Mouse (Mus musculus): ENCODE measurements at regions not wholly inside any gene's neighbourhood (a gene's known extent, or its start where the extent isn't known, plus 50 kb on each side); places are given as distances from the start of the nearest gene placed in this dataset.

- DNase-seq (ENCODE audit: low spot score): no peak
These were observed 351.8 kb downstream of the Osr1 start for GRCm38 (mm10) chr12:9921591-9922198.

GRCm38 (mm10) chr12:9924561-9924960 lies 354.6 kb downstream of the Osr1 start:
- no peak for DNase-seq (ENCODE audit: low spot score)

GRCm38 (mm10) chr12:9934158-9934557 lies 364.2 kb downstream of the Osr1 start:
- DNase-seq (ENCODE audit: low spot score): no peak

GRCm38 (mm10) chr12:9941357-9941756 lies 371.4 kb downstream of the Osr1 start:
- DNase-seq (ENCODE audit: low spot score): no peak

GRCm38 (mm10) chr12:9941823-9942222 lies 371.9 kb downstream of the Osr1 start:
- DNase-seq (ENCODE audit: low spot score): no peak

GRCm38 (mm10) chr12:9948784-9949183 lies 378.9 kb downstream of the Osr1 start:
- DNase-seq (ENCODE audit: low spot score): no peak

GRCm38 (mm10) chr12:9952372-9952771 lies 382.5 kb downstream of the Osr1 start:
- no peak for DNase-seq (ENCODE audit: low spot score)

GRCm38 (mm10) chr12:9954178-9954888 lies 384.4 kb downstream of the Osr1 start:
- DNase-seq (ENCODE audit: low spot score): no peak

GRCm38 (mm10) chr12:9969390-9969789 lies 399.5 kb downstream of the Osr1 start:
- no peak for DNase-seq (ENCODE audit: low spot score)

- no peak for DNase-seq (ENCODE audit: low spot score)
These were observed 399.0 kb upstream of the Nt5c1b start for GRCm38 (mm10) chr12:9970771-9971170.

GRCm38 (mm10) chr12:9978494-9979112 lies 391.2 kb upstream of the Nt5c1b start:
- peak; percentile 13 for DNase-seq (ENCODE audit: low spot score)

GRCm38 (mm10) chr12:9979113-9979507 lies 390.7 kb upstream of the Nt5c1b start:
- no peak for DNase-seq (ENCODE audit: low spot score)

- no peak for DNase-seq (ENCODE audit: low spot score)
These were observed 378.5 kb upstream of the Nt5c1b start for GRCm38 (mm10) chr12:9991305-9991704.

- no peak for DNase-seq (ENCODE audit: low spot score)
These were observed 374.1 kb upstream of the Nt5c1b start for GRCm38 (mm10) chr12:9995670-9996069.

GRCm38 (mm10) chr12:9996455-9997189 lies 373.2 kb upstream of the Nt5c1b start:
- DNase-seq (ENCODE audit: low spot score): no peak

- no peak for DNase-seq (ENCODE audit: low spot score)
These were observed 372.6 kb upstream of the Nt5c1b start for GRCm38 (mm10) chr12:9997190-9997561.

GRCm38 (mm10) chr12:9997571-9997970 lies 372.2 kb upstream of the Nt5c1b start:
- DNase-seq (ENCODE audit: low spot score): no peak

- DNase-seq (ENCODE audit: low spot score): no peak
These were observed 369.8 kb upstream of the Nt5c1b start for GRCm38 (mm10) chr12:9999933-10000332.

- DNase-seq (ENCODE audit: low spot score): no peak
These were observed 361.3 kb upstream of the Nt5c1b start for GRCm38 (mm10) chr12:10008473-10008872.

- DNase-seq (ENCODE audit: low spot score): peak; percentile 5
These were observed 352.8 kb upstream of the Nt5c1b start for GRCm38 (mm10) chr12:10016710-10017581.

- no peak for DNase-seq (ENCODE audit: low spot score)
These were observed 334.3 kb upstream of the Nt5c1b start for GRCm38 (mm10) chr12:10035479-10035878.

All from ovary, postnatal 36 days (tissue).